Mouse (Mus musculus) thymus, adult 18-20 months (tissue): ENCODE results near the gene Rab8b.
A peak's percentile ranks its signal among the peaks of the same experiment; 100 is the strongest.
"Not testable (repeated sequence)": the region's sequence is repeated elsewhere in the genome, so short reads cannot be mapped to it uniquely, and the experiment has no call there.

Experiments
- DNase-seq, 2 experiments: peaks; one replicate each; pipeline ENCODE4 v3.0.0; 2022; ENCODE audit warnings: mixed read lengths in 2 of 2

Rab8b gene

GRCm38 (mm10) chr9:66834318-66835096 is 85.0 kb downstream of the Rab8b start, which contains the start of gene Aph1c:
Gene Aph1c (minus strand): TSS chr9:66834726.
- DNase-seq = peak; percentile 98 to 99

GRCm38 (mm10) chr9:66833851-66834250 is 85.6 kb downstream of the Rab8b start:
- DNase-seq = no peak

GRCm38 (mm10) chr9:66832366-66832908 is 87.0 kb downstream of the Rab8b start:
- no peak for DNase-seq

- no peak for DNase-seq
These were observed 93.5 kb downstream of the Rab8b start for GRCm38 (mm10) chr9:66825990-66826389.

GRCm38 (mm10) chr9:66822255-66822654 is 97.2 kb downstream of the Rab8b start:
- not testable (repeated sequence) for DNase-seq

GRCm38 (mm10) chr9:66820996-66821395 is 98.5 kb downstream of the Rab8b start:
- no peak for DNase-seq

- no peak for DNase-seq
These were observed 106.1 kb downstream of the Rab8b start for GRCm38 (mm10) chr9:66813392-66813791.

- not testable (repeated sequence) for DNase-seq
These were observed 113.5 kb downstream of the Rab8b start for GRCm38 (mm10) chr9:66805951-66806350.

GRCm38 (mm10) chr9:66801947-66802346 is 117.5 kb downstream of the Rab8b start:
- no peak for DNase-seq

- DNase-seq = no peak
These were observed 122.7 kb downstream of the Rab8b start, which contains the start of gene Gm10647 for GRCm38 (mm10) chr9:66796739-66797138. Gene Gm10647 (plus strand): TSS chr9:66797039.

- peak; percentile 88 to 92 for DNase-seq
These were observed 123.8 kb downstream of the Rab8b start, which contains the start of gene Aph1b for GRCm38 (mm10) chr9:66795464-66796324. Gene Aph1b (minus strand): TSS chr9:66795490.

GRCm38 (mm10) chr9:66794629-66795463 is 124.6 kb downstream of the Rab8b start:
- no peak for DNase-seq
